Mouse (Mus musculus) hindbrain, embryonic 11.5 days (tissue): ENCODE measurements around the gene Ccdc155. TPM values are rescaled to one million over a fixed set of nuclear protein-coding genes. Genes with fewer than 3 reads are reported as not detected.

Experiments
- ATAC-seq: fragments of 200-750 bp; cut with Nextera tagmentation; 2 replicates; pipeline ENCODE4 v1.8.0; 2017; ENCODE audit warnings: mild to moderate bottlenecking, moderate TSS enrichment, moderate library complexity; ENCODE audit not compliant: low FRiP score
- DNase-seq: peaks from one replicate; pipeline ENCODE4 v3.0.0-alpha.2; 2015; ENCODE audit warnings: low spot score
- H3K27ac ChIP-seq: fragments of 300-500 bp; sonication (generic); 2 replicates; pipeline ENCODE4 v1.5.1; 2014; ENCODE audit warnings: mild to moderate bottlenecking, low read depth, low read length
- H3K27me3 ChIP-seq: fragments of 300-500 bp; sonication (generic); 2 replicates; pipeline ENCODE4 v1.6.1; 2014; ENCODE audit warnings: mild to moderate bottlenecking, low read length, moderate library complexity, mixed read lengths; ENCODE audit not compliant: control insufficient read depth, insufficient read depth
- H3K36me3 ChIP-seq: fragments of 300-500 bp; sonication (generic); 2 replicates; pipeline ENCODE4 v1.6.1; 2014; ENCODE audit warnings: mild to moderate bottlenecking, low read length, moderate library complexity, mixed read lengths; ENCODE audit not compliant: control insufficient read depth, insufficient read depth
- H3K4me1 ChIP-seq: fragments of 300-500 bp; sonication (generic); replicated peaks from 2 replicates; pipeline ENCODE4 v1.6.1; 2014; ENCODE audit warnings: low read length, mixed read lengths; ENCODE audit not compliant: control insufficient read depth, insufficient read depth
- H3K4me2 ChIP-seq: fragments of 300-500 bp; sonication (generic); replicated peaks from 2 replicates; pipeline ENCODE4 v1.6.1; 2014; ENCODE audit warnings: mild to moderate bottlenecking, low read depth, low read length
- H3K4me3 ChIP-seq: fragments of 300-500 bp; sonication (generic); 2 replicates; pipeline ENCODE4 v1.5.1; 2014; ENCODE audit warnings: low read depth, low read length
- H3K9ac ChIP-seq: fragments of 300-500 bp; sonication (generic); 2 replicates; pipeline ENCODE4 v1.6.1; 2014; ENCODE audit warnings: low read depth, low read length
- H3K9me3 ChIP-seq: fragments of 300-500 bp; sonication (generic); 2 replicates; pipeline ENCODE4 v1.6.1; 2016; ENCODE audit warnings: low read length; ENCODE audit not compliant: control insufficient read depth
- WGBS: fragments of 180-500 bp; shearing (Covaris S2); extraction: QIAGEN DNeasy Blood & Tissue Kit; methylation state at CpG from one replicate; pipeline ENCODE4 v1.1.7; 2014; 5-methylcytosine and 5-hydroxymethylcytosine counted together
- polyA plus RNA-seq: library from polyadenylated mRNA; unstranded; fragments of >200 nt; fragmentation: Nextera tagmentation; extraction: Ambion mirVana; gene quantifications from 2 replicates; pipeline ENCODE4 v1.2.1, GENCODE M21; 2014

Ccdc155 gene
- polyA plus RNA-seq, 1 experiment from 2014 or later = 0.40 TPM

GRCm38 (mm10) chr7:45134544-45135026, 70.1 kb downstream of the Ccdc155 start:
- Histone ChIP-seq H3K4me2 (no peak overlapping the region), H3K4me3 (no peak overlapping the region), H3K27me3 (peaks cover 2% of the 10 kb centered on the region; the same call in 1 of the 2 replicates), H3K9me3 (no peaks in the 10 kb centered on the region), H3K36me3 (no peaks in the 10 kb centered on the region), H3K27ac (no peak overlapping the region), H3K4me1 (no peaks in the 10 kb centered on the region; the same call in 1 of the 2 replicates), H3K9ac (no peak overlapping the region)
- DNase-seq (peak; percentile 57), ATAC-seq (peak; percentile 26; the same call in 1 of the 2 replicates)
- WGBS = 7% methylated on average over 12 of the region's 12 CpGs

Other genes starting within 250 kb of the Ccdc155 start
- gene Cpt1c, start 230.0 kb downstream of the Ccdc155 start, polyA plus RNA-seq = 23.4 and 23.5 TPM in 2 replicates
- gene Prmt1, start 218.3 kb downstream of the Ccdc155 start, polyA plus RNA-seq = 249 and 259 TPM in 2 replicates
- 59.6 and 63.9 TPM in 2 replicates for gene Irf3, start 207.2 kb downstream of the Ccdc155 start, polyA plus RNA-seq
- gene Bcl2l12, start 206.2 kb downstream of the Ccdc155 start, polyA plus RNA-seq = 54.2 and 56.8 TPM in 2 replicates
- 44.0 and 49.6 TPM in 2 replicates for gene Scaf1, start 188.5 kb downstream of the Ccdc155 start, polyA plus RNA-seq
- gene Rras, start 186.9 kb downstream of the Ccdc155 start, polyA plus RNA-seq = 21.2 and 21.6 TPM in 2 replicates
- gene Prr12, start 152.0 kb downstream of the Ccdc155 start, polyA plus RNA-seq = 13.0 and 16.0 TPM in 2 replicates
- 58.2 and 62.7 TPM in 2 replicates for gene Nosip, start 142.5 kb downstream of the Ccdc155 start, polyA plus RNA-seq
- 15.7 and 17.1 TPM in 2 replicates for gene Prrg2, start 142.2 kb downstream of the Ccdc155 start, polyA plus RNA-seq
- gene Rcn3, start 112.7 kb downstream of the Ccdc155 start, polyA plus RNA-seq = 134 and 149 TPM in 2 replicates
- 12.9 and 13.2 TPM in 2 replicates for gene Fcgrt, start 101.0 kb downstream of the Ccdc155 start, polyA plus RNA-seq
- gene Rps11, start 80.5 kb downstream of the Ccdc155 start, polyA plus RNA-seq = 1,346 and 1,389 TPM in 2 replicates
- gene Rpl13a, start 76.1 kb downstream of the Ccdc155 start, polyA plus RNA-seq = 1,145 and 1,168 TPM in 2 replicates
- gene Gm45713, start 68.7 kb downstream of the Ccdc155 start, polyA plus RNA-seq = 0.47 TPM in 1 of 2 replicates, not detected in the other
- 1.5 and 1.6 TPM in 2 replicates for gene Flt3l, start 68.5 kb downstream of the Ccdc155 start, polyA plus RNA-seq
- gene Pih1d1, start 50.6 kb downstream of the Ccdc155 start, polyA plus RNA-seq = 105 TPM in 2 replicates
- 20.8 and 28.6 TPM in 2 replicates for gene Aldh16a1, start 50.3 kb downstream of the Ccdc155 start, polyA plus RNA-seq
- gene Slc17a7, start 40.9 kb downstream of the Ccdc155 start, polyA plus RNA-seq = 0.51 and 1.1 TPM in 2 replicates
- not detected in 2 replicates for gene Gfy, start 25.3 kb downstream of the Ccdc155 start, polyA plus RNA-seq
- gene Pth2, start 23.9 kb downstream of the Ccdc155 start, polyA plus RNA-seq = not detected in 2 replicates
- 1.6 and 1.7 TPM in 2 replicates for gene Dkkl1, start 7.3 kb upstream of the Ccdc155 start, polyA plus RNA-seq
- gene Tead2, start 10.9 kb upstream of the Ccdc155 start, polyA plus RNA-seq = 229 and 242 TPM in 2 replicates
- 1.1 and 2.5 TPM in 2 replicates for gene Cd37, start 34.2 kb upstream of the Ccdc155 start, polyA plus RNA-seq
- gene Slc6a16, start 36.2 kb upstream of the Ccdc155 start, polyA plus RNA-seq = 0.14 and 0.32 TPM in 2 replicates
- gene Slc6a21, start 72.6 kb upstream of the Ccdc155 start, polyA plus RNA-seq = not detected in 2 replicates
- 5.2 and 6.9 TPM in 2 replicates for gene Trpm4, start 128.9 kb upstream of the Ccdc155 start, polyA plus RNA-seq
- gene Hrc, start 130.4 kb upstream of the Ccdc155 start, polyA plus RNA-seq = 0.68 and 0.77 TPM in 2 replicates
- 8.2 and 9.5 TPM in 2 replicates for gene Ppfia3, start 162.1 kb upstream of the Ccdc155 start, polyA plus RNA-seq
- 0.92 and 1.7 TPM in 2 replicates for gene Lin7b, start 165.7 kb upstream of the Ccdc155 start, polyA plus RNA-seq
- gene Snrnp70, start 190.8 kb upstream of the Ccdc155 start, polyA plus RNA-seq = 76.5 and 114 TPM in 2 replicates
- gene Kcna7, start 200.8 kb upstream of the Ccdc155 start, polyA plus RNA-seq = 0.11 TPM in 1 of 2 replicates, not detected in the other
- 0.99 and 1.2 TPM in 2 replicates for gene Ntf5, start 208.8 kb upstream of the Ccdc155 start, polyA plus RNA-seq
- gene Lhb, start 215.9 kb upstream of the Ccdc155 start, polyA plus RNA-seq = 0.47 TPM in 1 of 2 replicates, not detected in the other
- 29.2 and 30.6 TPM in 2 replicates for gene Gys1, start 230.0 kb upstream of the Ccdc155 start, polyA plus RNA-seq
- gene Ruvbl2, start 233.2 kb upstream of the Ccdc155 start, polyA plus RNA-seq = 168 and 178 TPM in 2 replicates